Mouse (Mus musculus) intestine, embryonic 16.5 days (tissue): ENCODE measurements around the gene Apmap. TPM values are rescaled to one million over a fixed set of nuclear protein-coding genes. Genes with fewer than 3 reads are reported as not detected.

Experiments
- ATAC-seq: fragments of 200-750 bp; cut with Nextera tagmentation; 2 replicates; pipeline ENCODE4 v1.8.0; 2017; ENCODE audit warnings: moderate TSS enrichment, moderate library complexity
- H3K27ac ChIP-seq: fragments of 300-500 bp; sonication (generic); 2 replicates; pipeline ENCODE4 v1.5.1; 2014; ENCODE audit warnings: mild to moderate bottlenecking, low read length
- H3K27me3 ChIP-seq: fragments of 300-500 bp; sonication (generic); replicated peaks from 2 replicates; pipeline ENCODE4 v1.6.1; 2014; ENCODE audit warnings: low read length, control low read depth, mixed read lengths; ENCODE audit not compliant: control insufficient read depth, insufficient read depth
- H3K36me3 ChIP-seq: fragments of 300-500 bp; sonication (generic); 2 replicates; pipeline ENCODE4 v1.6.1; 2014; ENCODE audit warnings: low read length, control low read depth; ENCODE audit not compliant: control insufficient read depth, insufficient read depth
- H3K4me1 ChIP-seq: fragments of 300-500 bp; sonication (generic); 2 replicates; pipeline ENCODE4 v1.6.1; 2014; ENCODE audit warnings: low read length, control low read depth, mixed read lengths; ENCODE audit not compliant: control insufficient read depth, insufficient read depth
- H3K4me2 ChIP-seq: fragments of 300-500 bp; sonication (generic); 2 replicates; pipeline ENCODE4 v1.6.1; 2014; ENCODE audit warnings: low read depth, low read length, control low read depth
- H3K4me3 ChIP-seq: fragments of 300-500 bp; sonication (generic); 2 replicates; pipeline ENCODE4 v1.5.1; 2014; ENCODE audit warnings: mild to moderate bottlenecking, low read length
- H3K9ac ChIP-seq: fragments of 300-500 bp; sonication (generic); 2 replicates; pipeline ENCODE4 v1.6.1; 2014; ENCODE audit warnings: low read depth, low read length
- H3K9me3 ChIP-seq: fragments of 300-500 bp; sonication (generic); 2 replicates; pipeline ENCODE4 v1.6.1; 2016; ENCODE audit warnings: low read length, control low read depth; ENCODE audit not compliant: control insufficient read depth
- WGBS: fragments of 180-500 bp; shearing (Covaris S2); extraction: QIAGEN DNeasy Blood & Tissue Kit; methylation state at CpG from one replicate; pipeline ENCODE4 v1.1.7; 2014; 5-methylcytosine and 5-hydroxymethylcytosine counted together
- polyA plus RNA-seq: library from polyadenylated mRNA; unstranded; fragments of >200 nt; fragmentation: Nextera tagmentation; extraction: Ambion mirVana; gene quantifications from 2 replicates; pipeline ENCODE4 v1.2.1, GENCODE M21; 2015

Gene Apmap
- polyA plus RNA-seq, 1 experiment from 2014 or later = 42.9 TPM

- 75% methylated on average over 14 of the region's 14 CpGs for WGBS
- ATAC-seq = no peak
- no peak overlapping the region; the same call in 1 of the 2 replicates for H3K27ac ChIP-seq
- no peak overlapping the region for H3K4me3 ChIP-seq
- no peaks in the 10 kb centered on the region for H3K9me3 ChIP-seq
- H3K4me2 ChIP-seq = no peak overlapping the region
- no peaks in the 10 kb centered on the region for H3K36me3 ChIP-seq
- no peak overlapping the region for H3K9ac ChIP-seq
- peaks cover 8% of the 10 kb centered on the region; the same call in 1 of the 2 replicates for H3K4me1 ChIP-seq
- H3K27me3 ChIP-seq = no peaks in the 10 kb centered on the region
Measured at GRCm38 (mm10) chr2:150647681-150648299, 39.4 kb upstream of the Apmap start.

GRCm38 (mm10) chr2:150646411-150647121, 38.2 kb upstream of the Apmap start:
- no peak overlapping the region for H3K9ac ChIP-seq
- H3K4me1 ChIP-seq = peaks cover 8% of the 10 kb centered on the region; the same call in 1 of the 2 replicates
- peak overlapping the region; percentile 17 for H3K27ac ChIP-seq
- ATAC-seq = no peak
- 69% methylated on average over 8 of the region's 8 CpGs for WGBS
- H3K9me3 ChIP-seq = no peaks in the 10 kb centered on the region
- H3K36me3 ChIP-seq = no peaks in the 10 kb centered on the region
- no peak overlapping the region for H3K4me3 ChIP-seq
- H3K4me2 ChIP-seq = no peak overlapping the region
- no peaks in the 10 kb centered on the region for H3K27me3 ChIP-seq

- 65% methylated on average over 4 of the region's 4 CpGs for WGBS
- no peaks in the 10 kb centered on the region for H3K27me3 ChIP-seq
- no peaks in the 10 kb centered on the region for H3K9me3 ChIP-seq
Measured at GRCm38 (mm10) chr2:150645225-150645624, 36.9 kb upstream of the Apmap start.

GRCm38 (mm10) chr2:150643726-150644415, 35.5 kb upstream of the Apmap start:
- WGBS = 75% methylated on average over 8 of the region's 8 CpGs
- H3K4me3 ChIP-seq = no peak overlapping the region
- H3K4me2 ChIP-seq = no peak overlapping the region
- no peaks in the 10 kb centered on the region for H3K27me3 ChIP-seq
- no peak overlapping the region for H3K27ac ChIP-seq
- H3K4me1 ChIP-seq = no peaks in the 10 kb centered on the region
- H3K36me3 ChIP-seq = no peaks in the 10 kb centered on the region
- H3K9me3 ChIP-seq = no peaks in the 10 kb centered on the region
- peak; percentile 34 for ATAC-seq
- no peak overlapping the region for H3K9ac ChIP-seq

More at GRCm38 (mm10) chr2:150645225-150645624, 36.9 kb upstream of the Apmap start:
- H3K4me3 ChIP-seq = no peak overlapping the region
- no peaks in the 10 kb centered on the region for H3K4me1 ChIP-seq
- peak overlapping the region; percentile 47; the same call in 1 of the 2 replicates for H3K27ac ChIP-seq
- H3K36me3 ChIP-seq = no peaks in the 10 kb centered on the region
- no peak overlapping the region for H3K4me2 ChIP-seq
- ATAC-seq = peak; percentile 88
- no peak overlapping the region for H3K9ac ChIP-seq

GRCm38 (mm10) chr2:150643166-150643565, 34.8 kb upstream of the Apmap start:
- Histone ChIP-seq H3K4me2 (no peak overlapping the region), H3K27me3 (no peaks in the 10 kb centered on the region), H3K36me3 (no peaks in the 10 kb centered on the region), H3K4me3 (no peak overlapping the region), H3K9ac (no peak overlapping the region), H3K4me1 (no peaks in the 10 kb centered on the region), H3K27ac (no peak overlapping the region), H3K9me3 (no peaks in the 10 kb centered on the region)
- ATAC-seq = no peak
- 84% methylated on average over 1 of the region's 1 CpGs for WGBS

GRCm38 (mm10) chr2:150638370-150638733, 30.0 kb upstream of the Apmap start:
- ATAC-seq = no peak
- Histone ChIP-seq H3K27ac (no peak overlapping the region), H3K4me2 (no peak overlapping the region), H3K36me3 (0 out of 2 replicates have a peak, but pooled peaks cover 3% of the 10 kb centered on the region), H3K27me3 (no peaks in the 10 kb centered on the region), H3K4me3 (no peak overlapping the region), H3K4me1 (no peaks in the 10 kb centered on the region), H3K9ac (no peak overlapping the region), H3K9me3 (no peaks in the 10 kb centered on the region)
- WGBS = 65% methylated on average over 2 of the region's 2 CpGs

GRCm38 (mm10) chr2:150637702-150638369, 29.5 kb upstream of the Apmap start:
- no peaks in the 10 kb centered on the region for H3K27me3 ChIP-seq
- H3K4me3 ChIP-seq = no peak overlapping the region
- no peak overlapping the region for H3K4me2 ChIP-seq
- H3K4me1 ChIP-seq = no peaks in the 10 kb centered on the region
- H3K36me3 ChIP-seq = 0 out of 2 replicates have a peak, but pooled peaks cover 3% of the 10 kb centered on the region
- no peak overlapping the region for H3K9ac ChIP-seq
- ATAC-seq = no peak
- no peaks in the 10 kb centered on the region for H3K9me3 ChIP-seq
- H3K27ac ChIP-seq = no peak overlapping the region
- WGBS = 64% methylated on average over 6 of the region's 6 CpGs

GRCm38 (mm10) chr2:150635877-150636446, 27.6 kb upstream of the Apmap start:
- no peak overlapping the region for H3K27ac ChIP-seq
- no peaks in the 10 kb centered on the region for H3K4me1 ChIP-seq
- no peaks in the 10 kb centered on the region for H3K9me3 ChIP-seq
- H3K4me2 ChIP-seq = no peak overlapping the region
- H3K36me3 ChIP-seq = 0 out of 2 replicates have a peak, but pooled peaks cover 3% of the 10 kb centered on the region
- no peak for ATAC-seq
- H3K9ac ChIP-seq = no peak overlapping the region
- no peaks in the 10 kb centered on the region for H3K27me3 ChIP-seq
- H3K4me3 ChIP-seq = no peak overlapping the region
- 66% methylated on average over 3 of the region's 3 CpGs for WGBS

GRCm38 (mm10) chr2:150629255-150629654, 20.9 kb upstream of the Apmap start:
- no peak for ATAC-seq
- no peaks in the 10 kb centered on the region for H3K27me3 ChIP-seq
- 0 out of 2 replicates have a peak, but pooled peaks cover 3% of the 10 kb centered on the region for H3K36me3 ChIP-seq
- no peak overlapping the region for H3K4me2 ChIP-seq
- WGBS = 85% methylated on average over 4 of the region's 4 CpGs
- no peak overlapping the region for H3K4me3 ChIP-seq
- H3K9ac ChIP-seq = no peak overlapping the region
- no peaks in the 10 kb centered on the region for H3K4me1 ChIP-seq
- no peaks in the 10 kb centered on the region for H3K9me3 ChIP-seq
- no peak overlapping the region for H3K27ac ChIP-seq
